Mouse (Mus musculus) midbrain, embryonic 14.5 days (tissue): ENCODE data around the gene Nkx1-1. TPM values are rescaled to one million over a fixed set of nuclear protein-coding genes. Genes with fewer than 3 reads are reported as not detected.

Experiments
- ATAC-seq: fragments of 200-750 bp; cut with Nextera tagmentation; 2 replicates; pipeline ENCODE4 v1.8.0; 2017; ENCODE audit warnings: moderate number of reproducible peaks, moderate library complexity; ENCODE audit not compliant: low FRiP score, low TSS enrichment
- DNase-seq: peaks from one replicate; pipeline ENCODE4 v3.0.0-alpha.2; 2015
- H3K27ac ChIP-seq: fragments of 300-500 bp; sonication (generic); replicated peaks from 2 replicates; pipeline ENCODE4 v1.5.1; 2014; ENCODE audit warnings: mild to moderate bottlenecking, low read depth, low read length, moderate library complexity
- H3K27me3 ChIP-seq: fragments of 300-500 bp; sonication (generic); 2 replicates; pipeline ENCODE4 v1.6.1; 2014; ENCODE audit warnings: low read length, control low read depth, mixed read lengths; ENCODE audit not compliant: control insufficient read depth, insufficient read depth
- H3K36me3 ChIP-seq: fragments of 300-500 bp; sonication (generic); 2 replicates; pipeline ENCODE4 v1.6.1; 2014; ENCODE audit warnings: low read length, control low read depth; ENCODE audit not compliant: control insufficient read depth, insufficient read depth
- H3K4me1 ChIP-seq: fragments of 300-500 bp; sonication (generic); 2 replicates; pipeline ENCODE4 v1.6.1; 2014; ENCODE audit warnings: mild to moderate bottlenecking, antibody characterized with exemption, low read length, control low read depth; ENCODE audit not compliant: control insufficient read depth, insufficient read depth
- H3K4me2 ChIP-seq: fragments of 300-500 bp; sonication (generic); 2 replicates; pipeline ENCODE4 v1.6.1; 2014; ENCODE audit warnings: mild to moderate bottlenecking, low read length, moderate library complexity
- H3K4me3 ChIP-seq: fragments of 300-500 bp; sonication (generic); replicated peaks from 2 replicates; pipeline ENCODE4 v1.5.1; 2014; ENCODE audit warnings: low read depth, low read length
- H3K9ac ChIP-seq: fragments of 300-500 bp; sonication (generic); replicated peaks from 2 replicates; pipeline ENCODE4 v1.6.1; 2014; ENCODE audit warnings: mild to moderate bottlenecking, low read length, moderate library complexity
- H3K9me3 ChIP-seq: fragments of 300-500 bp; sonication (generic); 2 replicates; pipeline ENCODE4 v1.6.1; 2016; ENCODE audit warnings: low read length, control low read depth, mixed read lengths; ENCODE audit not compliant: control insufficient read depth
- WGBS: fragments of 180-500 bp; shearing (Covaris S2); extraction: QIAGEN DNeasy Blood & Tissue Kit; methylation state at CpG from one replicate; pipeline ENCODE4 v1.1.7; 2014; 5-methylcytosine and 5-hydroxymethylcytosine counted together
- polyA plus RNA-seq: library from polyadenylated mRNA; unstranded; fragments of >200 nt; fragmentation: Nextera tagmentation; extraction: Ambion mirVana; gene quantifications from 2 replicates; pipeline ENCODE4 v1.2.1, GENCODE M21; 2014

Gene Nkx1-1
- polyA plus RNA-seq, result 0.49 and 0.70 TPM in 2 replicates

DNA sequence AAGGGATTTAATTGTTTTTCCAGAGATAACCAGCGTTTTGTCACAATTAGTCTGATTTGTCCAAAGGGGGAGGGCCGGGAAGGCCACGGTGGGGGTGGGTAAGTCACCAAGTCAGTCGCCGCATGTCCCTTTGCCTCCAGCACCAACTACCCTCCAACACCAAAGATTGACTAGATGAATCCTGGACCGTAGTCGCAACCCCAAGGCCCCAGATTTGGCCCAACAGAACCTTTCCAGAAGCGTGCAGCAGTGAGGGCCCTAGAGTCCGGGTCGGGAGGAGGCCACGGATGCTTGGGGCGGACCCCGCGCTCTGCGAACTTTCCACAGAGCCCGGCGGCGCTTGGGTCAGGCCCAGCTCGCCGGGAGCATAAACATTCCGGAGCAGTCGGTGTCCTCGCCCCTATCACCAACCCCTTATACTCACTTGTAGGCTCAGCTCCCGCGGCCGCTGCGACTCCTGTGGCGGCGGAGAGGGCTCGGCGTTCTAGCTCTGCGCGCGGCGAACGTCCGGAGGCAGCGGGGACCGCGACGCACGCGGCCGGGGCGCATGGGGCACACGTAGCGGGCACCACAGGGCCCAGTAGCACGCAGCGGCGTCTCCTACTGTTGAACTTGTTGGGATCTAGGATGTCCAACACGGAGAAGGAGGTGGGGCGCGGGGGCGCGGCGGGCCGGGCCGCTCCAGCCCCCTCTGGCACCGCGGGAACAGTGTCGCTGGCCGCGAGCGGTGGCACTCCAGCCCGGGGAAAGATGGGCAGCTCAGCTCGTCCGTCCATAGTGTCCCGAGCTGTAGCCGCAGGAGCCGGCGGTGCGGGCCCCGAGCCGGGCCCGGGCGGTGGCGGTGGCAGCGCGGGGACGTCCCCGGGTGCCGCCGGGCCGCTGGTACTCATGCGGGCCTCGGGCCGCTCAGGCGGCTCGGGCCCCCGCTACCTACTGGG, at the start of gene Nkx1-1:
Gene Nkx1-1, minus strand, starts transcription at position 776 of the 938 bp plus-strand sequence.
- ATAC-seq (peak; percentile 37; the same call in 1 of the 2 replicates), DNase-seq (peak; percentile 55)
- H3K4me1 ChIP-seq, result peaks cover 16% of the 10 kb centered on the region
- H3K27me3 ChIP-seq, result peaks cover 97% of the 10 kb centered on the region
- peak within 1 kb of the TSS; percentile 21 for H3K4me3 ChIP-seq
- no peaks in the 10 kb centered on the region for H3K36me3 ChIP-seq
- WGBS, result under 1% methylated on average over 90 of the region's 90 CpGs
- no peaks in the 10 kb centered on the region for H3K9me3 ChIP-seq
- no peak within 1 kb of the TSS for H3K27ac ChIP-seq
- 0 out of 2 replicates have a peak within 1 kb of the TSS, but pooled peaks have one; percentile 4 for H3K9ac ChIP-seq
- peak within 1 kb of the TSS; percentile 41 for H3K4me2 ChIP-seq

- H3K9ac ChIP-seq, result no peak overlapping the region
- 0 out of 2 replicates have a peak, but pooled peaks have one; percentile 31 for ATAC-seq
Observed at GRCm38 (mm10) chr5:33481318-33481685, 47.5 kb upstream of the Nkx1-1 start.

DNA sequence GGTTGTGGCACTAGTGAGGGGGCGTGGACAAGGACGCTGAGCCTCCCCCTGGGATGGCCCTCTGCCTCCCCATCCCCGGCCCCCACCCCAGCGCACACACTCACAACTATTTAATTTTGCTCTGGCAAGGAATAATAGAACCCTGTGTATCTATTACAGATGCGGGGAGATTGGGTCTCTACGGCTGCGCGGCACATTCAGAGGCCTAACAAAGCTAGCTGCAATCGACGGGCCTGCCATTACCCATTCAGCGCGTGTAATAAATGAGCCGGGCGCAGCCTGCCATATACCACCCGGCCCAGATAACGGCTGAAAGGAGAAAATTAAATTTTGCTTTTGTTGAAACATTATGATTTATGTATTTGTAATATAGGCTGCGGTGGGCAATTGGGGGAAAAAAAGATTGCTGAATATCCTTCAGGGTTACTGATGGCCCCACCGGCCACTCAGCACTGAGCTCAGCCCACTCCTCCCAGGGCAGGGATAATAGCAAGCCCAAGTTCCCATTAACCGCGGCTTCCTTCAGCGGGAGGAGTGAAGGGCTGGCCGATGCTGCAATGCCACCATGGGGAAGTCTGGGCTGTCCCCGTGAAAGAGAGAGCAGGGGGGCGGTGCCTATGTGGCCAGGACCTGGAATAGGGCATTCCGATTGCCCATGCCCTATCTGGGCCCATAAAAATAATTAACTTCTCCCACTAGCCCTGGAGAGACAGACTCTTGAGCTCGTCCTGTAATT, 47.0 kb upstream of the Nkx1-1 start:
- H3K9ac ChIP-seq, result no peak overlapping the region
- H3K27me3 ChIP-seq, result no peaks in the 10 kb centered on the region
- H3K4me1 ChIP-seq, result peaks cover 6% of the 10 kb centered on the region
- no peak overlapping the region for H3K4me3 ChIP-seq
- no peaks in the 10 kb centered on the region for H3K9me3 ChIP-seq
- DNase-seq, result peak; percentile 49
- no peaks in the 10 kb centered on the region for H3K36me3 ChIP-seq
- H3K4me2 ChIP-seq, result no peak overlapping the region
- peak overlapping the region; percentile 32; the same call in 1 of the 2 replicates for H3K27ac ChIP-seq
- no peak for ATAC-seq
- WGBS, result 53% methylated on average over 26 of the region's 26 CpGs

More at GRCm38 (mm10) chr5:33481318-33481685, 47.5 kb upstream of the Nkx1-1 start:
- no peaks in the 10 kb centered on the region for H3K9me3 ChIP-seq
- no peaks in the 10 kb centered on the region for H3K36me3 ChIP-seq
- no peak overlapping the region for H3K4me2 ChIP-seq
- H3K27me3 ChIP-seq, result 0 out of 2 replicates have a peak, but pooled peaks cover 1% of the 10 kb centered on the region
- H3K27ac ChIP-seq, result no peak overlapping the region
- 61% methylated on average over 7 of the region's 7 CpGs for WGBS
- no peak for DNase-seq
- peaks cover 6% of the 10 kb centered on the region for H3K4me1 ChIP-seq
- H3K4me3 ChIP-seq, result no peak overlapping the region

DNA sequence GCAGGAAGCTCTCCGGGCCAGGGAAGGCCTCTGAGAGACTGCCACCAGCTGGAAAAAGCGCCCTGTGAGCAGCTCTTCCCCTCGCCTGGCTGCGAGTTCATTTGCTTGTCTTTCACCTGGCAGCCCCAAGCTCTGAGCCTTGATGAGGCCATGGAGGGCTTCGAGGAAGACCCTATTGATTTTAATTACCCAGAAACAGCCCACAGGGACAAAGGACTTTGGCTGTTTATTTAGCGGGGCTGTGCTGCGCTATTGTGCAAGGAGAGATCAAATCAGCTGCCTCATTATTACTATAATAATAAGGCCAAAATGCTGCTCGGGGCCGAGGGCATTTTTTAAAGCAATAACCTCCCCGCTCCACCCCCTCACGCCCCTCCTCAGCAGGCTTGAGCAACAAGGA, 31.7 kb upstream of the Nkx1-1 start:
- H3K4me1 ChIP-seq, result peaks cover 14% of the 10 kb centered on the region
- H3K9me3 ChIP-seq, result no peaks in the 10 kb centered on the region
- 22% methylated on average over 11 of the region's 11 CpGs for WGBS
- H3K4me3 ChIP-seq, result no peak overlapping the region
- no peak overlapping the region for H3K9ac ChIP-seq
- peak; percentile 49 for DNase-seq
- H3K4me2 ChIP-seq, result no peak overlapping the region
- H3K27me3 ChIP-seq, result no peaks in the 10 kb centered on the region
- ATAC-seq, result no peak
- no peaks in the 10 kb centered on the region for H3K36me3 ChIP-seq
- peak overlapping the region; percentile 33; the same call in 1 of the 2 replicates for H3K27ac ChIP-seq

- ATAC-seq, result no peak
- Histone ChIP-seq H3K4me3 (no peak overlapping the region), H3K27me3 (no peaks in the 10 kb centered on the region), H3K36me3 (no peaks in the 10 kb centered on the region), H3K9me3 (no peaks in the 10 kb centered on the region), H3K27ac (no peak overlapping the region), H3K4me1 (peaks cover 14% of the 10 kb centered on the region), H3K4me2 (no peak overlapping the region), H3K9ac (no peak overlapping the region)
- no peak for DNase-seq
- WGBS, result 57% methylated on average over 7 of the region's 7 CpGs
Observed at GRCm38 (mm10) chr5:33464390-33464789, 30.6 kb upstream of the Nkx1-1 start.

DNA sequence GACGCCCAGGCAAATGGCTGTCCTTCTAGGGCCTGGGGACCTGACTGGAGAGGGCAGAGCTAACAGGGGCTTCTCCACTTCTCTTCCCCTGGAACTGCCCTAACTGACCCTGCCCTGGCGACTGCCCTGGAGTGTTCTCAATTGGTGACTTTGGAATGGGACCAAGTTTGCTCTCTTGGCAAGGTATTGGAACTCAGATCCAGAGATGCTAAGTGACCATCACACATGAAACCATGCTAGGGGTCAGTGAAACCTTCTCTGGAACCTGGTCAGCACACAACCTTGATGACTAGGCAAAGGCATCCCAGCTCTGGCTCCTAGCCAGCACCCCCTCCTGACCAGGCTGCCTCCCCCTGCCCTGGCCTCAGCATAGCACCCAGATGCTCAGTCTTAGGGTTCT, 25.3 kb upstream of the Nkx1-1 start:
- no peak overlapping the region for H3K4me3 ChIP-seq
- WGBS, result 72% methylated on average over 2 of the region's 2 CpGs
- no peak for ATAC-seq
- no peak overlapping the region for H3K27ac ChIP-seq
- DNase-seq, result no peak
- H3K27me3 ChIP-seq, result no peaks in the 10 kb centered on the region
- H3K9me3 ChIP-seq, result no peaks in the 10 kb centered on the region
- no peak overlapping the region for H3K9ac ChIP-seq
- no peaks in the 10 kb centered on the region for H3K4me1 ChIP-seq
- no peak overlapping the region for H3K4me2 ChIP-seq
- no peaks in the 10 kb centered on the region for H3K36me3 ChIP-seq

- no peaks in the 10 kb centered on the region for H3K27me3 ChIP-seq
Observed at GRCm38 (mm10) chr5:33458132-33458622, 24.4 kb upstream of the Nkx1-1 start.

GRCm38 (mm10) chr5:33455737-33456136, 22.0 kb upstream of the Nkx1-1 start:
- Histone ChIP-seq H3K36me3 (no peaks in the 10 kb centered on the region), H3K9ac (no peak overlapping the region), H3K27ac (no peak overlapping the region), H3K4me1 (no peaks in the 10 kb centered on the region), H3K4me3 (no peak overlapping the region), H3K4me2 (no peak overlapping the region), H3K27me3 (no peaks in the 10 kb centered on the region), H3K9me3 (no peaks in the 10 kb centered on the region)
- ATAC-seq (no peak), DNase-seq (no peak)
- 64% methylated on average over 8 of the region's 8 CpGs for WGBS

More at GRCm38 (mm10) chr5:33458132-33458622, 24.4 kb upstream of the Nkx1-1 start:
- no peaks in the 10 kb centered on the region for H3K4me1 ChIP-seq
- no peak; the same call in 1 of the 2 replicates for ATAC-seq
- WGBS, result 57% methylated on average over 3 of the region's 3 CpGs
- no peak for DNase-seq
- H3K9ac ChIP-seq, result no peak overlapping the region
- H3K27ac ChIP-seq, result no peak overlapping the region
- no peaks in the 10 kb centered on the region for H3K9me3 ChIP-seq
- H3K36me3 ChIP-seq, result no peaks in the 10 kb centered on the region
- H3K4me2 ChIP-seq, result no peak overlapping the region
- no peak overlapping the region for H3K4me3 ChIP-seq
